Mouse (Mus musculus) layer of hippocampus, adult 9-11 months (tissue): Measurements from ENCODE around the gene Myo1d.

Experiments used
- DNase-seq: peaks from one replicate; pipeline ENCODE4 v3.0.0; 2022

The Myo1d gene

GRCm38 (mm10) chr11:80529149-80529548 lies 250.7 kb downstream of the Myo1d start:
- no peak for DNase-seq

DNA sequence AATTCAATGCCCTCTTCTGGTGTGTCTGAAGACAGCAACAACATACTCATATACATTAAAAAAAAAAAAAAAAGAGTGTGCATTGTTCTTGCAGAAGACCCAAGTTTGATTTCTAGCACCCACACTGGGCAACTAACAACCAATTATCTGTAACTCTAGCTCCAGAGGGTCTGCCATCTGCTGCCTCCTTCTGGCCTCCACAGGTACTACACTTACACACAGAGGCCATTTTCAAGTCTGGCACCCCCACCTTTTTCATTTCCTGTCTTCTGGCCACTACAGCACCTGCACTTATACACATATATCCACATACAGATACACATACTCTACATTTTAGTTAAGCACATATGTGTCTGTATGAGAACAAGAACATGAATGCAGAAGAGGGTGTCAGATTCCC lies 252.1 kb downstream of the Myo1d start:
- DNase-seq, result no peak

GRCm38 (mm10) chr11:80524213-80524612 lies 255.6 kb downstream of the Myo1d start:
- DNase-seq, result no peak

- no peak for DNase-seq
Measured at GRCm38 (mm10) chr11:80523410-80523809, 256.4 kb downstream of the Myo1d start.

DNA sequence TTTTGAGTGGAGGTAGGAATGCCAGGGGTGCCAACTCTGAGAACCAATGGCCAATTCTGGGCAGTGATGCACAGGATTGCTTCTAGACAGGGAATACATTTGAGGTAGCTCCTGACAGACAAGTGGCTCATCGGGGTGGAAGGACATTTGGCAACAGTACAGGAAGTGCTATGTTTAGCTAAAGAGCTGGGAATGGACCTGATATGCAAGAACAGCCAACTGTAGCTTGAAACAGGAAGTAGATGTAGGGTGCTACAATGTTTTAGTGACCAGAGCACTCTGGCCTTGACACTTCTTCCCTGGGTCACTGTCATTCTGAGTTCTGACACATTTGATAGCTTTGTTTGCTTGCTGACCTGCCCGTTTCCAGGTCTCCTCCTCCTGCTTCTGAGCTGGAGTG lies 257.0 kb downstream of the Myo1d start:
- peak; percentile 48 for DNase-seq

DNA sequence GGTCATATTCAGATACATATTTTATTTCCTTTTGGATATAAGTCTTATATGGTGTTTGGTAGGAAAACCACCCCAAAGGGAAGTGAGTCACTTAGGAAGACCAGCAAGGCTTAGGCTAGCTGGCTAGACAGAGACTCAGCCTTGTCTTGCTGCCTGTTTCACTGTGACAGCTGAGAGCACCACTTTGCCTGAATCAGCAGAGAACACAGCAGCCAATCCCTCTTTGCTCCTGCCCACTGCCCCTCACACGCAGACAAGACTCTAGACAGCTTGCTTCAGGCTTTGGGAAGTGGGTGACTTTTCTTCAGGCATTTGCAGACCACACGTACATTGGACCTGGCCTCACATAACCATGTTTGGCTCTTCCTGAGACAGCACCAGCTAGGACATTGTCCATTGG lies 258.7 kb downstream of the Myo1d start:
- DNase-seq, result peak; percentile 57

- DNase-seq, result peak; percentile 90
Measured at GRCm38 (mm10) chr11:80518421-80519367, 261.1 kb downstream of the Myo1d start.

GRCm38 (mm10) chr11:80515895-80516294 lies 263.9 kb downstream of the Myo1d start:
- DNase-seq, result peak; percentile 65

DNA sequence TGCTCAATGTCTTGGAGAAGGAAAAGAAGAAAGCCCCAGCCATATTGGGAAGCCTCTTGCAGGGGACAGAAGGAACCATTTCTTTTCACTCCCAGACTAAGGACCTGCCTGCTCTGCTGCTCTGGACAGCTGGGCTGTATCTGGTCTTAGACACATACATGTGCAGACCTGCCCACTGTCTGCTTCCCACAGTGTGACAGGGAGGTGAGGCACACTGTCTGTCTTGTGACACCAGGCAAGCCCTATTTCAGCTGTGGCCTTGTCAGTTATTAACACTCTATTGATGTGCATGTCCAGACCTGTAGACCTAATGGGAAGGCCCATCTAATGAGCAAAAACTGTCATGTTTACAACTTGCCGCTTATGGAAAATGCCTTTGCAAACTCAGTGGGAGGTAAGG lies 264.5 kb downstream of the Myo1d start:
- no peak for DNase-seq

GRCm38 (mm10) chr11:80513796-80514195 lies 266.0 kb downstream of the Myo1d start:
- DNase-seq, result no peak

DNA sequence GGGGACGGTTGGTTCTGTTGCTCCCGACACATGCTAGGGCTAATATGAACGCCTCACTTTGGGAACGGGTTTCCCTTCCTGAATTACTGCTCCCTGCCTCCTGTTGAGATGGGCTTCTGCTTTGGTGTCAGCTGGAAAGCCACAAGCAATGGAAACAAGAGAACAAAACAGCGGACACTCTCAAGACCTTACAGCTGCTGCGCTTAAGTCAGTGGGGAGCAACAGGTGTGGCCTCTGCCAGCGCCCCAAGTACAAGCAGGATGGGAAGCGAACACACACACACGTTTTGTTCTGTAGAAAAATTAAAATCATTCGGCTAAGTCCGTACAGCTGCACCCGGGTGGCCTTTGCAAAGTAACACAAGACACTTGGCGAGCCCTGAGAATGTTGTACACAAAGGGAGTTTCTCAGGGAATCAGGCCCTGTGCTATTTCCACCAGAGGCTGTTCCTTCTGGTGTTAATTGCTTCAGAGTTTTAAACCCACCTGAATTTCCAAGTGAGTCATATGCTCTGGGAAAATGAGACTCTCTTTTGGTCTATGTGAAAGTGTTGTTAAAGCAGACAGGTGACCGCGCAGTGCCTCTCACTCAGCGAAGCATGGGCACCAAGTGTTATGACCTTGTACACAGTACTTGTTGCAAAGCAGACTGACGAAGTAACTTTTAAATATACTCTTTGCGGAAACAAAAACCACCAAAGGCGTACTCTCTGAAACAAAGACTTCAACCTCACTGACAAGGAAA lies 267.3 kb downstream of the Myo1d start:
- no peak for DNase-seq

DNA sequence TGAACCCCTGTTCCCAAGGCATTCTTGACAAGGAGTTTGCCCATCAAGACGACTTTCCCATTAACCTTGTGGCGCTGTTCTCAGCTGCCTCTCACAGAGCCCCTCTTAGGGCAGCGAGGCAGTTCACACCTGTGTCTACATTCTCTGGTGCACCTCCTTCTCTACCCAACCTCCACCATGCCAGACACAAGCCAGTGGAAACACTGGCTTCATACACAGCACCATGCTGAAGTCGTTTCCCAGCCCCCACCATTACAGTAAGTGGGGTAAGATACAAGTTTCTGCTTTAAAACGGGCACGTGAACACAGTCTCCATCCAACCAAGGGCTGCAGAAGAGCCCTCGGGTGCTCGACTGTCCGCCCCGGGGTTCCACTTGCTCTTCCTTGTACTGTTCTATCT lies 269.7 kb downstream of the Myo1d start:
- DNase-seq, result no peak

GRCm38 (mm10) chr11:80509176-80509506 lies 270.7 kb downstream of the Myo1d start:
- no peak for DNase-seq

GRCm38 (mm10) chr11:80508361-80509175 lies 271.3 kb downstream of the Myo1d start:
- peak; percentile 60 for DNase-seq

- DNase-seq, result no peak
Measured at GRCm38 (mm10) chr11:80507791-80508190, 272.0 kb downstream of the Myo1d start.

GRCm38 (mm10) chr11:80506483-80506882 lies 273.3 kb downstream of the Myo1d start:
- no peak for DNase-seq

GRCm38 (mm10) chr11:80505581-80505980 lies 274.2 kb downstream of the Myo1d start:
- DNase-seq, result no peak

GRCm38 (mm10) chr11:80504519-80505385 lies 275.1 kb downstream of the Myo1d start:
- DNase-seq, result no peak

DNA sequence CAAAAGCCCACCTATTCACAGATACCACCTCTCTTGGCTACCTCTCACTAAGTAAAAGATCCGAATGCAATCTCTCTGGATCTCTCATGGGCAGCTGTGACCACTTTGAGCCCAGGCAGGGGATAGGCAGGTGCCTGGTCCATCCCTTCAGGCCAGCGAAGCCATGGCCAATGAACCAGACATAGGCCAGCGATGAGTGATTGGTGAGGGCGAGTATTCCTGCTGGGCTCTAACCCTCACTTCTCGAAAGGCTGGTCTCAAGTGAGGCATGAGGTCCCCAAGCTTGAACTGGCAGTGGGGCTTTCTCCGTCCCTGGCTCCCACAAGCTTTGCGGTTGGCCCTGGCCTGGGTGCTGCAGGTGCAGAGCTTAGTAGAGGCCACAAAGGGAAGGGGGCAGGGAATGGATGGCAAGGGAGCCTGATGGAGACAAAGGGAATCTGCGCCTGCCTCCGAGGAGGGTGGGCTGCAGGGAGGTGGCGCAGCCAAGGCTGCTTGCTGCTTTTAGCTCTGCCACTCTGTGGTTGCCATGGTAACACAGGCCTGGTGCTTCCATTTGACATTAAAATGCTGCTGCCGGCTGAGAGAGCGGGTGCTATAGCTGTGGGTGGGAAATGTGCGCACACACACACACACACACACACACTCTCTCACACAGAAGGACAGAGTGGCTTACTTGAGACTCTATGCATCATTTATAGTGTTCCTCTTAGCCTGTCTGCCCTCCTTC lies 275.9 kb downstream of the Myo1d start:
- peak; percentile 98 for DNase-seq

DNA sequence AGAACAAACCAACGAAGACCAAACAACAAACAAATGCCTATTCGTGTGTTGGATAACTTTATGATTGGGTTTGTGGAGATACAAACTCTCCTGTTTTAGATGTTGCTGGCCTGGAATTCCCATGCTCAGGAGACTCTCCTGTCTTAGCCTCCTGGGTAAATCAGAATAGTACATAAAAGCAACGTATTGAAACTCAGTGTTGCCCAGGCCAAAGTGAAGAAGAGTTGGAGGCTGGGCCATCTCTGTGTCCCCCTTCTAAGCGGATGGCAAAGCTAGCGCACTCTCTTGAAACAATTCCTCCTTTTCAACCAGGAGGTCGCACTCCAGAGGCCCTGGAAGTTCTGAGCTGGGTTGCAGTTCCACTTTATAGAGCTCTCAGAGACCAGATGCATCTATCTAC lies 276.5 kb downstream of the Myo1d start:
- no peak for DNase-seq

DNA sequence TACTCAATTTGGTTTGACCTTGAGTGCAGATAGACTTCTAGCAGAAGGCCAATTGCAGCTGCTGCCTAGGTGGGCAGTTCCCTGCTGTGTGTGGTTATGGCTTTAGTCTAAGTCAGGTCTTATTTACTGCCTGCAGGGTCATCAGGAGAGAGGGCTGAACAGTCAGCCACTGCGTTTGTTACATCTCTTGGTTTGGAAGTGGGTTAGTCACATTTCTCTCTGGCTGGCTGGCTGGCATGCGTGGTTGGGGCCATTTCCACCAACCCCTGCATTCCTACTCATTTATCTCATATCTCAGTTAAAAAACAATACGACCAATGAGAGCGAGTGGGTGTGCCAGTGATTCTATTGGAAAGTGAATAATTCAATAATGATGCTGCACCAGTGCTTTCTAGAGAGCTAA lies 280.3 kb downstream of the Myo1d start:
- no peak for DNase-seq
